Mouse (Mus musculus) large intestine, adult 2 months (tissue): Measurements from ENCODE around the gene Siae. TPM values are rescaled to one million over a fixed set of nuclear protein-coding genes. Genes with fewer than 3 reads are reported as not detected.

ENCODE experiments used
- DNase-seq: peaks from one replicate; pipeline ENCODE4 v3.0.0-alpha.2; 2012; ENCODE audit warnings: low read depth, low spot score
- WGBS: fragments of 180-500 bp; shearing (Covaris S2); methylation state at CpG from one replicate; pipeline ENCODE4 v1.1.7; 2018; 5-methylcytosine and 5-hydroxymethylcytosine counted together
- polyA plus RNA-seq: library from polyadenylated mRNA; depleted of rRNA; stranded (reverse); fragments of >200 nt; gene quantifications from 2 replicates; pipeline ENCODE4 v1.2.3, GENCODE M21; 2012

Siae gene
- polyA plus RNA-seq, 1 experiment = 7.7 TPM

- DNase-seq = no peak
- 84% methylated on average over 5 of the region's 5 CpGs for WGBS
Measured at GRCm38 (mm10) chr9:37615220-37615619, 59.7 kb downstream of the Siae start.

DNA sequence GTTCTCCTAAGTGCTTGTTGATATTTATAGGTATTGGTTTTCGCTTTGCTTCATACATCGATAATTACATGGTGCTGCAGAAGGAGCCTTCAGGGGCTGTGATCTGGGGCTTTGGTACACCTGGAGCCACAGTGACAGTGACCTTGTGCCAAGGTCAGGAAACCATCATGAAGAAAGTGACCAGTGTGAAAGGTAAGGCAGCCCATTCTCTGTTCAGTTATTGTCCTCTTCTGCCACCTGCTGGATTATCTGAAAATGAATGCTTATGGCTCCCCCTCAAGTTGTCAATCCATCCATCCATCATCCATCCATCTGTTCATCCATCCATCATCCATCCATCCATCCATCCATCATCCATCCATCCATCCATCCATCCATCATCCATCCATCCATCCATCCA lies 61.3 kb downstream of the Siae start:
- 58% methylated on average over 2 of the region's 2 CpGs for WGBS
- peak; percentile 24 for DNase-seq

- DNase-seq = no peak
- 90% methylated on average over 6 of the region's 6 CpGs for WGBS
Measured at GRCm38 (mm10) chr9:37621290-37621689, 65.8 kb downstream of the Siae start.

DNA sequence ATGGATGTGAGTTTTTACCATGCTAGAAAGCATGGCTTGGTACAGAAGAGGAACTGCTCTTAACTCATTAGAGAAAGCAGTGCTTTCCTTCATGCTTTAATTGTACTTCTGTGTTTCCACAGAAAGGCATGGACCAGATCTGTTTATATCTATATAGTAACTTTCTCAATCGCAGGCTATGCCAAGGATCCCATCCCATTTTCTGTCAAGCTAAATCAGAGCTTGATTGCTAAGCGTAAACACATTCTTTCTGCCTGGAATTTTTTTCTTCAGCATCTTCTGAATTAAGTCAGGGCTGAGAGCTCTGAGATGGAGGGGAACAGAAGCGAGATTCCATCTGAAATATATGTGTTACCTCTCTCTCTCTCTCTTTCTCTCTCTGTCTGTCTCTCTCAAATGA lies 68.5 kb downstream of the Siae start:
- no peak for DNase-seq
- 78% methylated on average over 3 of the region's 3 CpGs for WGBS

GRCm38 (mm10) chr9:37624502-37624901 lies 69.0 kb downstream of the Siae start:
- WGBS = 83% methylated on average over 1 of the region's 1 CpGs
- no peak for DNase-seq

DNA sequence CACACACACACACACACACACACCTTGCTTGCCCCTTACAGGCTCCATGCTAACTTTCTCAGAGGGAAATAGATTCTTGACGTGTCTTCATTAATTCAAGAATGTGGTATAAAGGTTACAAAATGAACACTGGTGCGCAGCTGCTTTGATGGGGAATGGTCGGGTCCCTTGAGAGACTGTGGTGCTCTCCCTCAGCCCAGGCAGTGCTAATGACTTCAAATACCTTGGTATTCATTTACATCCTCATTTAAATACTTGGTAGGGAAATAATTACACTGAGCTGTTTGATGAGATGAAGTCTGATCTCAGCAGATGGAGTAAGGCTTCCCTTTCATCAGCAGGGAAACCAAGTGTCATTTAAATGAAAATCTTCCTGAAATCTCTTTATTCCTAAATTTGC lies 69.6 kb downstream of the Siae start:
- WGBS = 82% methylated on average over 3 of the region's 3 CpGs
- no peak for DNase-seq

DNA sequence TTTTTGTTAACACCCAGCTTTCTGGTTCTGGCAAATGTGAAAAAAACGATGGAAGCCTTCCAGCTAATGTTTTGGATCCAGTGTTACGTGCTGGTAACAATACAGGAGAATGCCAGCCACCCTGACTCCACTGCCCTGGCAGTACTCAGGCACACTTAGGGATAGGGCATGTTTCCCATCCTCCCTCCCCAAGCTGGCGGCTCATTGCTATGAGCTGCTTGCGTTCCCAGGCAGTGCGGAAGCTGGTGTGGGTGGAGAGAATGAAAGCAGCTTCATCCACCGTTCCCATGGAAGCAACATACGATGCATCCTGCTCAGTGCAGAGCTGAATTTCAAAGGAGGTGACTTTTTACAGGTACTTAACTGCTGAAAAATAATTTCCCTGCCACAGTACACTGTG lies 70.1 kb downstream of the Siae start:
- 73% methylated on average over 7 of the region's 7 CpGs for WGBS
- DNase-seq = no peak

GRCm38 (mm10) chr9:37626103-37626567 lies 70.6 kb downstream of the Siae start:
- 55% methylated on average over 3 of the region's 3 CpGs for WGBS
- no peak for DNase-seq

GRCm38 (mm10) chr9:37627263-37627662 lies 71.8 kb downstream of the Siae start:
- WGBS = 98% methylated on average over 1 of the region's 1 CpGs
- no peak for DNase-seq

DNA sequence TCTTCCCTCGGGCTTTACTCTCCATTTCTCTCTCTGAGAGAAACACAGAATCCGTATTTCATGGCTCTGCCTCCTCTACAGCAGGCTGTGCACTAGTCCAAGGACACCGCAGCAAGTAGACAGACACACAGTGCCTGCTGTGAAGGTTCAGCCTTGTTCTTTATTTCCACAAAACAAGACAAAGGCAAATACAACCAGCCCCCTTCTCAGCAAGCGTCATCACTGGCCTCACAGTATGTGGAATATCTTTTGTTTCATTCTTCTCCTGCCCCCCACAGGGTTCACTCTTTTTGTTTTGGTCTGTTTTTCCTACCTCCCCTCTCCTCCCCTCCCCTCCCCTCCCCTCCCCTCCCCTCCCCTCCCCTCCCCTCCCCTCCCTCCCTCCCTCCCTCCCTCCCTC lies 73.1 kb downstream of the Siae start:
- 81% methylated on average over 4 of the region's 4 CpGs for WGBS
- no peak for DNase-seq

DNA sequence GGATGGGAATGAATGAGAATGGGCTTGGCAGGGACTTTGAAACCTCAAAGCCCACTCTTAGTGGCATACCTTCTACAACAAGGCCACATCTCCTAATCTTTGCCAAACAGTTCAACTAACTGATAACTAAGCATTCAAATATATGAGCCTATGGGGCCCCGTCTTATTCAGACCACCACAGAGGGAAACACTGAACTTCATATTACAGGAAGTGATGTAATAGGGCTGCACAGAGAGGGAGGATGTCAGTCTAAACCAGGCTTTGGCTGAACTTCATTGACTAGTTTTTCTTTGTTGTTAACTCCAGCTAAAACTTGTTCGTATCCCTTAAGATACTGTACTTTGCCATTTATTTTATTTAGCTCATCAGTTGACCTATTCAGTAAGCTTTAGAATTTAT lies 74.4 kb downstream of the Siae start:
- WGBS = 82% methylated on average over 2 of the region's 2 CpGs
- no peak for DNase-seq

DNA sequence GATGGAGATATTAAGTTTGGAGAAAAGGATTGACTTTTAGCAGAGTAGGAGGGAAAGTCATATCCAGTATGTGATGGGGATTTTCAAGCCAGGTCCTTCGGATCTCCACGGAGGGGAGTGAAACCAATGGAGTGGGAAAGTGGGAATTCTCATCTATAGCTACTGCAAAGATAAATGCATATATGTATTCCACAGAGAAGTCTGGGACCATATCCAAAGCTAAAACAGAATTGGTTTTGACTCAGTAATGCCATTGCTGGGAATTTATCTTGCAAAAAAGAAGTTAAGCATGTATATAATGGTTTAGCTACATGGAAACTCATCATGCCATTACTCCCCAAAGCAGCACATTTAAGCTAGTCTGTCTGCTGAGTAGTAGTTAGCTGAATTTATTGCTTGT lies 76.8 kb downstream of the Siae start:
- WGBS = 92% methylated on average over 2 of the region's 2 CpGs
- no peak for DNase-seq

DNA sequence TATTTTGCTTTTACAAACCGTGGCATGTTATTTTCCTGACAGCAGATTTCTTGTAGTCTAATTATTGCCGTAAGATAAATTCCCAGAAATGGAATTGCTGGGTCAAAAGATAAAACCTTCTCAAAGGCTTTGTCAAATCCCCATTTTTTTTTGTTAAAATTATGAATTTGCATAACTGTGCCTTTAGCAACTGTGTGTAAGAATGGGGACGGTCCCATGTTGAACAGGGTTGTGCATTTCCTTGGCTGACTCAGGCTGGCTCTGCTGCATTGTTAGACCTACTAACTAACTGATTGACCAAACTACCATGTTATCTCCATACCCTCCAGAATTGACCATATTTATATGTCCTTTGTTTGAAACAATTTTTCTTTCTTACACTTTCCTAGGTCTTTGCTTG lies 78.8 kb downstream of the Siae start:
- WGBS = 93% methylated on average over 3 of the region's 3 CpGs
- no peak for DNase-seq

GRCm38 (mm10) chr9:37636335-37636734 lies 80.8 kb downstream of the Siae start:
- 20% methylated on average over 7 of the region's 7 CpGs for WGBS

DNA sequence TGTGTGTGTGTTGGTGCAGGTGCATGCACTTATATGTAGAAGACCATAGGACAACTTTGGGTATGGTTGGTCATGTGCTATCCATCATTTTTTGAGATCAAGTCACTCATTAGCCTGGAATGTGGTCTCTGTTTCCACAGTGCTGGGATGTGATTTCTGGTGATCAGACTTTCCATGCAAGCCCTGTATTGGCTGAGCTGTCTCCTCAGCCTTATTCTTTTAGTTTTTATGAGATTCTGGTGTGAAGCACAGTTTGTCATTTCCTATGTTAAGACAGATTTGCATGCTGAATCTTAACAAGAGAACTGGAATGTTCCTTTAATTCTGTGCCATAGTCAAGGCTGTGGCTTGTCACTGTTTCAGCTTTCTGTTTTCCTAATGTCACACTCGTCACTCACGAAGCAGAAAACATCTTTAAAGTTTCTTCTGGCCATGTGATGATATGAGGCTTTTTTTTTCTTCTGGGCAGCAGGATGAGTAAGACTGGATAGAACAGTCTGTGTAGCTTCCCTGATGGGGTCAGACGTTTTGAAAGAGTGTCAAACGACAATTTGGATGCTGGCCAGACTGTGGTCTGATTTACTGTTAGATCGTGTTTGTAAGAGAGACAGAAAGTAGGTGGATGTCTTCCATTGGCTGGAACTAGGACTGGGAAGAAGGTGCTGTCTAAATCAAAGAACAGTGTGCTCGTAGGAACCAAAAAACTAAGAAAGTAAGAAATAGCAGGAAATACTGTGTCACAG lies 81.5 kb downstream of the Siae start:
- WGBS = 47% methylated on average over 6 of the region's 6 CpGs
- DNase-seq = no peak

More at GRCm38 (mm10) chr9:37636335-37636734, 80.8 kb downstream of the Siae start:
- no peak for DNase-seq

- WGBS = 86% methylated on average over 3 of the region's 3 CpGs
- DNase-seq = no peak
Measured at GRCm38 (mm10) chr9:37638721-37639120, 83.2 kb downstream of the Siae start.

DNA sequence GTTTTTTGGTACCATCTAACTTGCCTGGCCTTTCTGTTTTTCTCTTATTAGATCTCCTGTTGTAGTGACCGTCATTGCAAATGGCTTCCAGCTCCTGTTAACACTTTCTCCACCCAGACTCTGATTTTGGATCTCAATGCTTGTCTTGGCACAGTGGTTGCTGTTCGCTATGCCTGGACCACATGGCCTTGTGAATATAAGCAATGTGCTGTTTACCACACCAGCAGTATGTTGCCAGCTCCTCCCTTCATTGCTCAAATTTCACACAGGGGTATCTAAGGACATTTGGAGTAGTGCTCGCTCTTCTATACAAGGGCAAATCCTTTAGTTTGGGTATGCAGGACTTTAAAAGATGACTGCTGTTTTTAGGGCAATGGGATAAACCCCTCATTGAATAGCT lies 90.7 kb downstream of the Siae start:
- no peak for DNase-seq
- 79% methylated on average over 3 of the region's 3 CpGs for WGBS

GRCm38 (mm10) chr9:37650639-37651038 lies 95.1 kb downstream of the Siae start:
- 96% methylated on average over 5 of the region's 5 CpGs for WGBS
- DNase-seq = no peak

GRCm38 (mm10) chr9:37653836-37654235 lies 98.3 kb downstream of the Siae start:
- no peak for DNase-seq
- 90% methylated on average over 5 of the region's 5 CpGs for WGBS

- no peak for DNase-seq
- WGBS = 36% methylated on average over 8 of the region's 8 CpGs
Measured at GRCm38 (mm10) chr9:37655961-37656360, 100.5 kb downstream of the Siae start.

DNA sequence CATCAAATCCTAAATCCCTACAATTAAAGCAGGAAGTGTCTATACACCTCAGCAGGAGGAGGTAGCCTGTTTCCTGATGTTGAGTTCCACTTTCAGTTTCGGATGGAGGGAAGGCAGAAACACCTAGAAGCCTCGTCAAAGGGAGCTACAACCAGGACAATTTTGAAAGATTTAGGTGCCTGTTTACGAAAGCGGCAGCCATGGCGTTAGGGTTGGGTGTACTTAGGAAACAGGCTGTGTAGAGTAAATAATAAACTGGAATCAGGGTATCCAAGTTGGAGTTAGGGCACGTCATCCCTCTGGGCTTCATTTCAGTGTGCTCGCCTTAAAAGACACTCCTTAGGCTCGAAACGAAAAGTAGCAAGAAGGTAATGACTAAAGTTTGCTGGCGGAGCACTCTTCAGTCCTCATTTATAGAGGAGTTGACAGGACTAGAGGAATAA lies 101.0 kb downstream of the Siae start:
- peak; percentile 60 for DNase-seq
- WGBS = under 1% methylated on average over 10 of the region's 10 CpGs
